Mouse (Mus musculus) right cerebral cortex, postnatal 14 days (tissue): ENCODE data around the gene Enox2.
"Not testable (repeated sequence)": the region's sequence is repeated elsewhere in the genome, so short reads cannot be mapped to it uniquely, and the experiment has no call there.

ENCODE experiments used
- DNase-seq: peaks from one replicate; pipeline ENCODE4 v3.0.0; 2022

Gene Enox2

GRCm38 (mm10) chrX:49287700-49288563 lies at the start of gene Enox2:
TSS of gene Enox2 (minus strand) at chrX:49288259.
- DNase-seq, result peak; percentile 67

GRCm38 (mm10) chrX:49309496-49309895 lies 21.4 kb upstream of the Enox2 start:
- DNase-seq, result peak; percentile 17

GRCm38 (mm10) chrX:49306659-49307058 lies 18.6 kb upstream of the Enox2 start:
- DNase-seq, result no peak

- DNase-seq, result no peak
Measured at GRCm38 (mm10) chrX:49279918-49280586, 8.0 kb downstream of the Enox2 start.

- DNase-seq, result no peak
Measured at GRCm38 (mm10) chrX:49273487-49274042, 14.5 kb downstream of the Enox2 start.

- DNase-seq, result no peak
Measured at GRCm38 (mm10) chrX:49250816-49251215, 37.2 kb downstream of the Enox2 start.

GRCm38 (mm10) chrX:49225792-49226426 lies 62.1 kb downstream of the Enox2 start:
- DNase-seq, result no peak

- DNase-seq, result no peak
Measured at GRCm38 (mm10) chrX:49216422-49216821, 71.6 kb downstream of the Enox2 start.

- no peak for DNase-seq
Measured at GRCm38 (mm10) chrX:49196386-49196785, 91.7 kb downstream of the Enox2 start.

- no peak for DNase-seq
Measured at GRCm38 (mm10) chrX:49181136-49181535, 106.9 kb downstream of the Enox2 start.

GRCm38 (mm10) chrX:49178670-49179069 lies 109.4 kb downstream of the Enox2 start:
- no peak for DNase-seq

GRCm38 (mm10) chrX:49154280-49154679 lies 133.8 kb downstream of the Enox2 start:
- DNase-seq, result no peak

GRCm38 (mm10) chrX:49124774-49125429 lies 163.2 kb downstream of the Enox2 start:
- no peak for DNase-seq

- DNase-seq, result no peak
Measured at GRCm38 (mm10) chrX:49116465-49116864, 171.6 kb downstream of the Enox2 start.

- DNase-seq, result no peak
Measured at GRCm38 (mm10) chrX:49112412-49112811, 175.6 kb downstream of the Enox2 start.

- DNase-seq, result not testable (repeated sequence)
Measured at GRCm38 (mm10) chrX:49100542-49100941, 187.5 kb downstream of the Enox2 start.

GRCm38 (mm10) chrX:49096249-49096648 lies 191.8 kb downstream of the Enox2 start:
- no peak for DNase-seq

GRCm38 (mm10) chrX:49075055-49075454 lies 213.0 kb downstream of the Enox2 start:
- DNase-seq, result no peak

- DNase-seq, result no peak
Measured at GRCm38 (mm10) chrX:49073563-49073962, 214.5 kb downstream of the Enox2 start.

GRCm38 (mm10) chrX:49045118-49045517 lies 242.9 kb downstream of the Enox2 start:
- no peak for DNase-seq

GRCm38 (mm10) chrX:49009746-49010145 lies 278.3 kb downstream of the Enox2 start:
- DNase-seq, result no peak

- no peak for DNase-seq
Measured at GRCm38 (mm10) chrX:49005655-49006054, 282.4 kb downstream of the Enox2 start.

- DNase-seq, result no peak
Measured at GRCm38 (mm10) chrX:49002892-49003291, 285.2 kb downstream of the Enox2 start.
